ENCODE assay signal across 8 mouse cellular contexts in genomic region chr14:16483656-16484380, GRCm38 (mm10).
DNase-seq lines count a peak whose midpoint lies in the region; ATAC-seq and TF ChIP-seq lines count a peak whose summit lies in the region.

No protein-coding gene starts in this region.

- DNase-seq in frontal cortex, postnatal 10 days (ENCODE audit: low spot score in 2 of 2), result no peak
- peak; percentile 81 for DNase-seq in brain, embryonic 14.5 days (ENCODE audit: low read depth)
- peak; percentile 67 for DNase-seq in lung, embryonic 14.5 days
- DNase-seq in c-Kit-positive CD71-positive TER-119-positive erythroid progenitor cells, embryonic 14.5 days (ENCODE audit: low spot score), result no peak
- DNase-seq in spleen, postnatal 4 days (ENCODE audit: low spot score in 2 of 2), result no peak
- DNase-seq in urinary bladder, adult 2 months (ENCODE audit: low spot score), result no peak

- no peak overlapping the region for H3K4me3 ChIP-seq in heart, embryonic 14.5 days (ENCODE audit: control insufficient read depth in 1 of 2, insufficient read depth in 1 of 2, low read depth in 1 of 2, low read length in 2 of 2)
- H3K4me3 ChIP-seq in lung, embryonic 14.5 days (ENCODE audit: low read depth, low read length), result no peak overlapping the region

- H3K27me3 ChIP-seq in heart, embryonic 14.5 days (ENCODE audit: control insufficient read depth, insufficient read depth, low read length), result no peaks in the 10 kb centered on the region
- H3K27me3 ChIP-seq in lung, embryonic 14.5 days (ENCODE audit: insufficient read depth, low read length), result no peaks in the 10 kb centered on the region

- H3K9ac ChIP-seq in heart, embryonic 14.5 days (ENCODE audit: low read length), result no peak overlapping the region
- no peak overlapping the region for H3K9ac ChIP-seq in lung, embryonic 14.5 days

- ATAC-seq in frontal cortex, adult (ENCODE audit: low TSS enrichment), result peak; percentile 93
- ATAC-seq in heart, embryonic 14.5 days (ENCODE audit: insufficient number of reproducible peaks, insufficient read depth, low FRiP score, low read depth), result peak; percentile 79
- peak; percentile 93 for ATAC-seq in lung, embryonic 14.5 days (ENCODE audit: insufficient read depth)

- H3K27ac ChIP-seq in heart, embryonic 14.5 days (replicated peaks in 1 of 2; ENCODE audit: control insufficient read depth in 1 of 2, insufficient read depth in 1 of 2, low read depth in 2 of 2, low read length in 2 of 2), result peak overlapping the region; percentile 68 to 72
- H3K27ac ChIP-seq in lung, embryonic 14.5 days (ENCODE audit: low read depth), result peak overlapping the region; percentile 76; the same call in 1 of the 2 replicates

- no peaks in the 10 kb centered on the region for H3K9me3 ChIP-seq in heart, embryonic 14.5 days (ENCODE audit: control insufficient read depth, low read length)
- H3K9me3 ChIP-seq in lung, embryonic 14.5 days (ENCODE audit: low read depth, low read length), result no peaks in the 10 kb centered on the region

- TF ChIP-seq CTCF in brain, embryonic 14.5 days (IDR thresholded peaks at IDR 0.05; ENCODE audit: borderline replicate concordance, extremely low read depth, insufficient read depth, insufficient read length), result no peak
- TF ChIP-seq CTCF in lung, embryonic 14.5 days (IDR thresholded peaks at IDR 0.05; ENCODE audit: low read depth), result no peak

- no peaks in the 10 kb centered on the region for H3K36me3 ChIP-seq in heart, embryonic 14.5 days (ENCODE audit: control insufficient read depth, insufficient read depth, low read length)
- H3K36me3 ChIP-seq in lung, embryonic 14.5 days (ENCODE audit: insufficient read depth), result no peaks in the 10 kb centered on the region

- TF ChIP-seq POLR2A in brain, embryonic 14.5 days (IDR thresholded peaks at IDR 0.05; ENCODE audit: borderline replicate concordance, extremely low read depth, insufficient read depth, insufficient read length, poor library complexity, severe bottlenecking), result no peak

- H3K4me1 ChIP-seq in heart, embryonic 14.5 days (ENCODE audit: control insufficient read depth in 2 of 2, insufficient read depth in 2 of 2, low read length in 2 of 2), result peaks cover 23 to 59% of the 10 kb centered on the region in 2 experiments
- no peaks in the 10 kb centered on the region; the same call in 1 of the 2 replicates for H3K4me1 ChIP-seq in lung, embryonic 14.5 days (ENCODE audit: insufficient read depth)

- H3K4me2 ChIP-seq in heart, embryonic 14.5 days (ENCODE audit: low read length), result no peak overlapping the region
- no peak overlapping the region for H3K4me2 ChIP-seq in lung, embryonic 14.5 days

- 33% methylated on average over 8 of the region's 8 CpGs for WGBS in heart, embryonic 14.5 days
- WGBS in lung, embryonic 14.5 days, result 44% methylated on average over 8 of the region's 8 CpGs

Comparison
In these comparisons a context has a peak if more than half of its experiments do, and no peak if none do; other contexts are left out.
1. DNase-seq: peak in brain, embryonic 14.5 days (single experiment) and lung, embryonic 14.5 days (single experiment); none in frontal cortex, postnatal 10 days (0 of 2), c-Kit-positive CD71-positive TER-119-positive erythroid progenitor cells, embryonic 14.5 days (single experiment), spleen, postnatal 4 days (0 of 2) and urinary bladder, adult 2 months (single experiment).
2. Peak in every context shown above with its lines, with median percentiles within 50 percentile points of each other: ATAC-seq.